Mouse (Mus musculus): ENCODE data around the gene Aatf.

Aatf gene

GRCm38 (mm10) chr11:84513171-84514116 is at the start of gene Aatf:
TSS of gene Aatf (minus strand) at chr11:84513522.
- peak; percentile 97 to 99 for DNase-seq

GRCm38 (mm10) chr11:84562758-84563347 is 49.5 kb upstream of the Aatf start:
- DNase-seq, result no peak

DNA sequence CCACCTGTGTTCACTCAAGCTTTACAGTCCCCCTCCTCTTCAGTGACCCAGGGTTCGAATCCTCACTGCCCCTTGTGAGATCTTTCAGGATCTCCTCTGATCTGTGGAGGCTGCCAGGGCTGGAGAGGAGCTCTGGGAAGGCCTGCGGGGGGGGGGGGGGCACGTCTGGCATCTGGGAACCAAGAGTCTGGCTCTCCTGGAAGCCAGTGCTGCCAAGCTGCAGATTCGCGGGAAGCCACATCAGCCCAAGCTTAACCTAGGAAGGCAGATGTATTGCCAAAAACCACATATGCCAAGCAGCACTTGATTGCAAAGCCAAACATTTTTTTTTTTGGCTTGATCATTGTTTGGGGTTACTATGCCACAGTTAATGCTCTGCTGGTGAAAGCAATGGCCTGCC is 48.2 kb upstream of the Aatf start:
- no peak for DNase-seq

DNA sequence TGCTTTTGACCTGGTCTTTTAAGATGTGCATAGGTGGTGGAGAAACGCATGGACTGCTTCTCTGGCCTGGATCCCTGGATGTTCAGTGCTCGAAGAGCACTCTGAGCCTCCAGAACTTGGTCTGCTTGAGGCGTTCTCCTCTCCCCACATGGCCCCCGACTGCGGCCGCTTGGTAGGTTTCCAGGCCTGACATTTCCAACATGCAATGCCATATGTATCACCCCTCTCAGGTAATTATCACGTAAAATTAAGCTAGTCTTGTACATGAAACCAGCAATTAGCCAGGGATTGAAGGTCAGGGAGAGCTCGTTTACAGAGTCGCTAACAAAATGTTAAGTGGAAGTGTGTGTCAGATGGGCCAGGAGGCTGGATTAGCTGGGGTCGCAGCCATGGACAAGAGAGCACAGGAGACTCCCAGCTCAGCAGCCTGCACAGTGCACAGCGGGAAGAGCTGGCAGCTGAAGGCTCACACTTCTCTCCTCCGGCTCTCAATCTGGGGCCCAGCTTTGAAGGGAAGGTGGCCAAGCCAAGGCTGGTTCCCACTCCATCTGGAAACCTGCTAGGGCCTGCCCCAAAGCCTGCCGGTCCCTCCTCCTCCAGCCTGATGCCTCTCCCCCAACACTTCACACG is 40.6 kb upstream of the Aatf start:
- no peak for DNase-seq

GRCm38 (mm10) chr11:84551296-84551695 is 38.0 kb upstream of the Aatf start:
- DNase-seq, result peak; percentile 32 to 46

GRCm38 (mm10) chr11:84549258-84549791 is 36.0 kb upstream of the Aatf start:
- no peak for DNase-seq

DNA sequence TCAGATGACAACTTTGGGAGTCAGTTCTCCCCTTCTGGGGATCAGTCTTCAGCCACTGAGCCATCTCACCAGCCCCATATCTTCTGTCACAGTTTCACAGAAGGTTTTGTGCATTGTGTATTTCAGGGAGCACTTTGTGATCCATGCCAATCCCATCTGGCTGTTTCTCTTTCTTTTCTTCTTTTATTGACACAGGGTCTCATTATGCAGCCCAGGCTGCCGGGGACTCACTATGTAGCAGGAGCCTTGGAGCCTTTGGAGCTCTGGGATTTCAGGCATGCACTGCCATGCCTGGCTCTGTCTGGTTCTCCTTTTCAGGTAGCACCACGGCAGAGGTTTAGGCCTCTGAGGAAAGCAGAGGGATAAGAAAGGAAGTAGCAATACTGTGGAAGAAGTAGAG is 35.0 kb upstream of the Aatf start:
- no peak for DNase-seq

DNA sequence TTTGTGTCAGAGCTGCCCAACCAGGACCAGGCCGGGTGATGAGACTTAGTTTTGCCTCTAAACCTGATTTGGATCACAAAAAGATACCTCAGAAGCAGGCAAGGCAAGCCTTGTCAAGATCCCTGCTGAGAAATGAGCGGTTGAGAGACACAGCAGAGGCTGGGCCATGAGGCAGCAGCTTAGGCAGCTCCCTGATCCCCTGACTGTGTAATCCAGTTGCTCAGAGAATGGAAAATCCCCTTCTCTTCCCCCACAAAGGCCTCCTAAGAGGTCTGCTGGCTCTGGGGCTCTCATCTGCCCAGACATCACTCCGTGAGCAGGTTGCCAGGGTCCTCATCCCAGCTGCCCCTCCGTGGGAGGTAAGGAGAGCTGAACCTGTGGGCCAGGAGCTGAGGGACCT is 26.7 kb upstream of the Aatf start:
- no peak for DNase-seq

DNA sequence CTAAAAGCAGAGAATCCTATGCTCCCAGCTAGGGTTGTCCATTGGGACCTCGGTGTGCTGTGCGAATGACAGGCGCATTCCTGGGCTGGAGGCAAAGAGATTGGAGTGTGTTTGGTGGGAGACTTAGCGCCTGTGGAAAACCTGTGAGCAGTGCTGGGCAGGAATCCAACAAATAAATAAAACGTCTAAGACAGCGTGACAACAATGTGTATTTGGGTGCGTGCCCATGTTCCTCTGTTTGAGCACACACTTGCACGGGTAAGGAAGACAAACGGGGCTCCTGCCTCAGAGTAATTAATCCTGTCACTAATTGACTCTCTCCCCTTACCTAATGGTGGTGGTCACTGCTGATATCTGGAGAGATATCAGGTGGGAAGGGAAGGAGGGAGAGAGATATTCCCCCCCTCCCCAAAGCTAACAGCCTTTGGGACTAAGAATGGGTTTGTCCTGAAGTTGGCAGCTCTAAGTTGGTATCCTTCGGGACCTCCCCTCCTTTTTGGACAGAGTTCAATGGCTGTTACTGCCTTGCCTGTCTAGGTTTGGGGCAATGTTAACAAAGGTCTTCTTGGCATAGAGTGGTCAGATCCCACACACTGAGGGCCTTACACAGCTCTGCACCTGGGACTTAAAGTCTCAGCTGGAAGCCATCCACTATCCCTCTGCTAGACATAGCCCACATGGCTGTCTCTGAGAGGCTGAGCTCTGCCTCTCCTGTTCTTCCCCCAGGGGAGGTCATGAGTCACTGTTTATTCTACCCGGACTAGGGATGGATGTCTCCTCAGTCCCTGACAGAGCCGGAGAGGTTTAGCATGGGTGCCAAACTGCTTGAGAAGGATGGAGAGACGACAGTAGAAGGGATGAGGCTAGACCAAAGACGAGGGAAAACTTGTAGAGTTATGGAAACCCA is 16.7 kb upstream of the Aatf start:
- DNase-seq, result peak; percentile 53 to 60

GRCm38 (mm10) chr11:84529143-84529755 is 15.9 kb upstream of the Aatf start:
- peak; percentile 47 to 76 for DNase-seq

DNA sequence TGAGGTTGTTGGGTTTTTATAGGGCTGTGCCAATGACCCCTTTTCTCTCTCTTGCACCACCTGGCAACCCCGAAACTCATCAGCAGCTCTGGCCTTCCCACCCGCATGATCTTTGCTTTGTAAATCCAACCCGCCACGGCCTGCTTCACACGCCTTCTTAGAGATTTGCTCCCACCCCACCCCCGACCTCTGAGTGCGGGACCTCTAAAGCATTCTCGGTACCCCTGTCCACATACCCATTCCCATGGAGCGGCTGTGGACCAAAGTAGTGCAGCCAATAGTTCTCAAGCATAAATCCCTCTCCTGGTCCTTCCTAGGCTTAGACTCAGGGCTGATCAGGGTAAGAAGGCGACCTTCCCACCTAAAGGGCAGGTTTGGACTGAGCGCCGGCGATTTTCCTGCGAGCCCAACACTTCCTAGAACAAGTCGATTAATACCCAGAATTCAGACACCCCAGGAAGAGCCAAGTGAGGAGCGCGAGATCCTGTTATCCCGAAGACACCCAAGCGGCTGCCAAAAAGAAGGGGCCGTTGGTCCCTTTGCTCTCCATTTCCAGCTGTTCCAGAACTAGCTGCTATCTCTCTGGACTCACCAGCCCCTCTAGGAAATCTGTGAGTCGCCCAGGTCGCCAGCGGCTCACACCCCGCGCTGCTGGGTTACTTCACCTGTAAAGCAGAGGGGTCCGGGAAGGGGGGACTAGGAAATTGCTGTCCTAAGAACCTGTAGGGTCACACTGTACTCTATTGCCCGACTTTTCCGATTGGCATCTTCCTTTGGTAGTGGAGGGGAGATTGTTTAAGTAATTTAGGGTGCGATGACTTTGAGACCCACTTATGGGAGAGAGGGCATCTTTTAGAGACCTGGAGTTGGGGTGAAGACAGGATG is 13.9 kb upstream of the Aatf start:
- DNase-seq, result no peak

DNA sequence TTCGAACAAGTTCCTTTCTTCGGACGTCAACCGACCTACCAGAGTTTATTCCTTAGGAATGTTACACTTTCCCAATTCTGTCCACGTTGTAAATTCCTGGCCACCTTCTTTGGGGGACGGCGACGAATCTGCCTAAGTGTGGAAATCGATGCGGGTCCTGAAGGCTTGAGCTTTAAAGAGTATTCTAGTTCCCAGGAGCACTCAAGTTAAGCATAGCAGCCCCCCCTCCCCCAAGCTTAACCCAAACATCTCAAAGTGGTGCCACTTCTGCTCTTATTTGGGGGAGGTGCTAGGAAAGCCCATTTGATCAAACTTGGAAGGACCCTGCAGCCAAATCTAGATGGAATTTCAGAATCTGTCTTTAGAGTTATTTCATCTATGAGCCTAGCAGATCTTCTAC is 13.1 kb upstream of the Aatf start:
- DNase-seq, result no peak

- DNase-seq, result peak; percentile 84 to 94
Observed at GRCm38 (mm10) chr11:84525421-84526274, 12.3 kb upstream of the Aatf start, which contains the start of gene Lhx1. TSS of gene Lhx1 (minus strand) at chr11:84525535.

- DNase-seq, result peak; percentile 48 to 72
Observed at GRCm38 (mm10) chr11:84524511-84525270, 11.4 kb upstream of the Aatf start.

GRCm38 (mm10) chr11:84523841-84524510 is 10.7 kb upstream of the Aatf start:
- DNase-seq, result peak; percentile 43 to 63

DNA sequence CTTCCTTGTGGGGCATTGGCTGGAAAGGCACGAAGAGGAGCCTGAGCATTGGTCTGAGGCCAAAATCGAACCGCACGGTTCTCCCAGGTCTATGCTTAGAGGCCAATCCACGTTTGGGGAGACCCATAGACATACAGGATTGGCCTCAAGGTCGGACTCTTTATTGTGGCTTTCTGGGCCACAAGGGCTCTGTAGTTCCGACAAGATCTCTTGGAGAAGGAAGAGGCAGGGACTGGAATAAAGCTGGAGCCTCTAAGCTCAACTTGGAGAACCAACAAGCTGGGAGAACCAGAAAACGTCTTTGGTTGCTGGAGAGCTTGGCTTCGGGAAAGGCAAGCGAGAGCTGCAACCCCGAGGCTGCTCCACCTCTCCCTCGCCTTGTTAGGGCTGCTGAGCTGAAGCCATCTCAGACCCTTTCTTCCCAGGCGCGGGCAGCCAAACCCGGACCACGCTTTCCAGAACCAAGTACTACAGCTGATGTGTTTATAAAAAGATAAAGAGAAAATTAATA is 10.1 kb upstream of the Aatf start:
- DNase-seq, result no peak

DNA sequence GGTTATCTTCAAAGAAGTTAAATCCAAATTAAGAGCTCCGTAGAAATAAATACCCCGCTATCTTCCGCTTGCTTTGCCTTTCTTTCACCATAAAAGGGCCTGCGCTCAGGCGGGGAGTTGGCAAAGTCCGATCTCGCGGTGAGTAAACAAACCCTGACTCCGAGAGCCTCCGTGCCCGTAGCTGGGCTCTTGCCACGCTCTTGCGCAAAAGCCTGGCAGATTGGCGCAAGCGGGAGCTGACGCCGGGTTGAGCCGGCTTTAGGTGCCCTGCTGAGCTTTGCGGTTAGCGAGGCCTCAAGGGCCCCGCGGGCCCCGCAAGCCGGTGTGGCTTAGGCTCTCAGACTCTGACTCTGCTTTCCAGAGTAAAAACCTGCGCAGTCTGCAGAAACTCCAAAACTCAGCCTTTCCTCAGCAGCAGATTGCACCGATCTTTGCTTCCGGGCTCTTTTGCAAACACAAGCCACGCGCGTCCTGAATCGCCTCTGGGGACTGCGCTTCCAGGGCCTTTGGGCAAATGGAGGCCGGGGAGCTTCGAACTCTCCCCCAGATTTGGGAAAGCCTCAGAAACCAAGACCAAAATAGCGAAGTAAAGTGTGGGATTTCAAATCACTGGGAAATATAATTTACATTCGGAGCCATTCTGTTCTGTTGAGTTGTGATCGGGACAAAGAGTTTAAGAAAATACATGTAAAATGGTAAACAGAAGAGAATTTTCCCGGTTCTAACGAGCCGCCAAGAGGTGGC is 9.4 kb upstream of the Aatf start:
- DNase-seq, result peak; percentile 76 to 92
